Mouse (Mus musculus) granulocyte monocyte progenitor cell, adult 5-6 weeks (primary cell): ENCODE results near the gene Foxo6. TPM values are rescaled to one million over a fixed set of nuclear protein-coding genes. Genes with fewer than 3 reads are reported as not detected.

Experiments used
- ATAC-seq: replicated peaks from 2 replicates; pipeline ENCODE4 v1.8.0; 2016; ENCODE audit warnings: mild to moderate bottlenecking, moderate TSS enrichment, inconsistent platforms; ENCODE audit not compliant: poor library complexity, severe bottlenecking
- total RNA-seq, 2 experiments: library from RNA; stranded (forward) in 1 of 2; stranded (reverse) in 1 of 2; fragments of 200-712, 200-1000 nt in 1 of 2; fragments of >200 nt in 1 of 2; fragmentation: Nextera tagmentation in 1 of 2; gene quantifications; 2 replicates each; pipeline ENCODE4 v1.2.3; 2014 to 2017

The Foxo6 gene
- total RNA-seq, 2 experiments from 2014 or later = not detected

GRCm38 (mm10) chr4:120262206-120262605, 24.9 kb downstream of the Foxo6 start:
- no peak for ATAC-seq

GRCm38 (mm10) chr4:120259356-120260181, 27.6 kb downstream of the Foxo6 start:
- no peak for ATAC-seq

- ATAC-seq = no peak
Measured at GRCm38 (mm10) chr4:120248800-120249261, 38.3 kb downstream of the Foxo6 start.

- no peak for ATAC-seq
Measured at GRCm38 (mm10) chr4:120247412-120247811, 39.7 kb downstream of the Foxo6 start.

GRCm38 (mm10) chr4:120246086-120246485, 41.1 kb downstream of the Foxo6 start:
- ATAC-seq = no peak

- ATAC-seq = peak; percentile 46
Measured at GRCm38 (mm10) chr4:120242783-120243262, 44.3 kb downstream of the Foxo6 start.

GRCm38 (mm10) chr4:120241106-120241505, 46.0 kb downstream of the Foxo6 start:
- ATAC-seq = no peak

GRCm38 (mm10) chr4:120239419-120239818, 47.7 kb downstream of the Foxo6 start:
- no peak for ATAC-seq

- ATAC-seq = peak; percentile 47; the same call in 1 of the 2 replicates
Measured at GRCm38 (mm10) chr4:120233243-120233642, 53.9 kb downstream of the Foxo6 start.

GRCm38 (mm10) chr4:120232541-120232940, 54.6 kb downstream of the Foxo6 start:
- no peak for ATAC-seq

- ATAC-seq = no peak
Measured at GRCm38 (mm10) chr4:120231982-120232381, 55.2 kb downstream of the Foxo6 start.

- peak; percentile 83 for ATAC-seq
Measured at GRCm38 (mm10) chr4:120230256-120230649, 56.9 kb downstream of the Foxo6 start.

GRCm38 (mm10) chr4:120229505-120230255, 57.5 kb downstream of the Foxo6 start:
- ATAC-seq = no peak

GRCm38 (mm10) chr4:120228613-120229012, 58.5 kb downstream of the Foxo6 start:
- no peak for ATAC-seq

- no peak for ATAC-seq
Measured at GRCm38 (mm10) chr4:120227224-120227623, 59.9 kb downstream of the Foxo6 start.

GRCm38 (mm10) chr4:120226682-120227081, 60.5 kb downstream of the Foxo6 start:
- no peak for ATAC-seq

- peak; percentile 73 for ATAC-seq
Measured at GRCm38 (mm10) chr4:120225135-120225780, 61.9 kb downstream of the Foxo6 start.

- no peak for ATAC-seq
Measured at GRCm38 (mm10) chr4:120223805-120224204, 63.3 kb downstream of the Foxo6 start.

- no peak for ATAC-seq
Measured at GRCm38 (mm10) chr4:120223108-120223745, 63.9 kb downstream of the Foxo6 start.

- no peak for ATAC-seq
Measured at GRCm38 (mm10) chr4:120221708-120222107, 65.4 kb downstream of the Foxo6 start.
